Comparison of ENCODE assay signal across 16 mouse cellular contexts in genomic region chr17:30648770-30649169, GRCm38 (mm10). TPM values are rescaled to one million over a fixed set of nuclear protein-coding genes. Genes with fewer than 3 reads are reported as not detected.
DNase-seq lines count a peak whose midpoint lies in the region; ATAC-seq and TF ChIP-seq lines count a peak whose summit lies in the region.
"Had no signal": no experiment of that assay in that cellular context is flagged by ENCODE, and none has a peak within 500 bp of the region (broad histone marks: within the 10 kb centered on the region; RNA-seq: fewer than 3 reads in every experiment).

No protein-coding gene starts in this region.

- no peak for ATAC-seq in kidney, postnatal 0 days (replicated peaks; ENCODE audit: low FRiP score, low read depth)
- ATAC-seq in kidney, embryonic 14.5 days (ENCODE audit: low FRiP score, low TSS enrichment), result no peak

- no peak overlapping the region for H3K4me3 ChIP-seq in kidney, postnatal 0 days (replicated peaks; ENCODE audit: low read depth, low read length)
- H3K4me3 ChIP-seq in kidney, embryonic 14.5 days (ENCODE audit: low read length), result no peak overlapping the region
- no peak overlapping the region for H3K4me3 ChIP-seq in ES-Bruce4 (ENCODE audit: low read depth, low read length)
- H3K4me3 ChIP-seq: embryonic facial prominence, embryonic 10.5 days; forebrain, embryonic 12.5 days; liver, embryonic 13.5 days; neural tube, embryonic 12.5 days had no signal

- TF ChIP-seq EP300 in ES-Bruce4 (IDR thresholded peaks at IDR 0.05; ENCODE audit: insufficient read depth, low read depth, low read length), result no peak

- no peak overlapping the region for H3K9ac ChIP-seq in kidney, postnatal 0 days (ENCODE audit: low read depth, low read length)
- H3K9ac ChIP-seq in kidney, embryonic 14.5 days (ENCODE audit: low read depth, low read length), result no peak overlapping the region
- no peak overlapping the region for H3K9ac ChIP-seq in ES-Bruce4 (ENCODE audit: low read depth, poor library complexity, severe bottlenecking)
- H3K9ac ChIP-seq: forebrain, embryonic 12.5 days; liver, embryonic 13.5 days; neural tube, embryonic 12.5 days had no signal

- WGBS in kidney, postnatal 0 days, result 95% methylated on average over 3 of the region's 3 CpGs
- WGBS in kidney, embryonic 14.5 days, result 95% methylated on average over 3 of the region's 3 CpGs

- H3K27me3 ChIP-seq in kidney, postnatal 0 days (ENCODE audit: insufficient read depth, low read length), result no peaks in the 10 kb centered on the region
- H3K27me3 ChIP-seq in kidney, embryonic 14.5 days (ENCODE audit: control insufficient read depth, insufficient read depth, low read length), result no peaks in the 10 kb centered on the region
- H3K27me3 ChIP-seq in ES-Bruce4 (ENCODE audit: control insufficient read depth, insufficient read depth, low read length, poor library complexity, severe bottlenecking), result no peaks in the 10 kb centered on the region
- H3K27me3 ChIP-seq: forebrain, embryonic 12.5 days; liver, embryonic 13.5 days; neural tube, embryonic 12.5 days had no signal

- no peaks in the 10 kb centered on the region for H3K4me1 ChIP-seq in kidney, postnatal 0 days (replicated peaks; ENCODE audit: insufficient read depth, low read length)
- no peaks in the 10 kb centered on the region for H3K4me1 ChIP-seq in kidney, embryonic 14.5 days (ENCODE audit: control insufficient read depth, insufficient read depth, low read length)
- H3K4me1 ChIP-seq in ES-Bruce4 (ENCODE audit: control insufficient read depth, insufficient read depth, low read length), result peaks cover 2% of the 10 kb centered on the region
- H3K4me1 ChIP-seq: embryonic facial prominence, embryonic 10.5 days; forebrain, embryonic 12.5 days; liver, embryonic 13.5 days; neural tube, embryonic 12.5 days had no signal

- H3K9me3 ChIP-seq in kidney, postnatal 0 days (replicated peaks; ENCODE audit: low read length), result no peaks in the 10 kb centered on the region
- peaks cover 7% of the 10 kb centered on the region; the same call in 1 of the 2 replicates for H3K9me3 ChIP-seq in kidney, embryonic 14.5 days (ENCODE audit: control insufficient read depth, low read length)
- peaks cover 10% of the 10 kb centered on the region for H3K9me3 ChIP-seq in ES-Bruce4 (replicated peaks; ENCODE audit: control insufficient read depth, insufficient read depth, low read length, poor library complexity, severe bottlenecking)
- H3K9me3 ChIP-seq: forebrain, embryonic 12.5 days had no signal

- DNase-seq in kidney, postnatal 0 days (ENCODE audit: low spot score), result no peak
- DNase-seq in 3T3-L1 (ENCODE audit: low read depth, low spot score), result peak; percentile 11
- peak; percentile 22 for DNase-seq in c-Kit-positive CD71-positive TER-119-positive erythroid progenitor cells, embryonic 14.5 days (ENCODE audit: low spot score)
- no peak for DNase-seq in urinary bladder, postnatal 36 days (ENCODE audit: low spot score in 2 of 2)
- DNase-seq in kidney, postnatal 14 days, result no peak
- no peak for DNase-seq in heart, postnatal 4 days
- DNase-seq: adrenal gland, postnatal 25 days; cerebellum, adult 8-10 months; kidney, adult 8-10 months; liver, embryonic 13.5 days; right cerebral cortex, adult 18-20 months had no signal

- H3K36me3 ChIP-seq in kidney, postnatal 0 days (ENCODE audit: insufficient read depth, low read length), result no peaks in the 10 kb centered on the region
- H3K36me3 ChIP-seq in kidney, embryonic 14.5 days (ENCODE audit: control insufficient read depth, insufficient read depth, low read length), result no peaks in the 10 kb centered on the region
- no peaks in the 10 kb centered on the region for H3K36me3 ChIP-seq in ES-Bruce4 (ENCODE audit: control insufficient read depth, insufficient read depth, low read length, poor library complexity, severe bottlenecking)
- H3K36me3 ChIP-seq: embryonic facial prominence, embryonic 10.5 days; forebrain, embryonic 12.5 days; neural tube, embryonic 12.5 days had no signal

- TF ChIP-seq CTCF in kidney, postnatal 0 days (IDR thresholded peaks at IDR 0.05; ENCODE audit: low read depth), result peak; percentile 37; the same call in 1 of the 2 replicates
- peak; percentile 13 for TF ChIP-seq CTCF in ES-Bruce4 (IDR thresholded peaks at IDR 0.05; ENCODE audit: low read depth, low read length)

- no peak for TF ChIP-seq POLR2A in ES-Bruce4 (IDR thresholded peaks at IDR 0.05; ENCODE audit: insufficient read depth, low read length)

- H3K4me2 ChIP-seq in kidney, postnatal 0 days (ENCODE audit: low read length), result no peak overlapping the region
- H3K4me2 ChIP-seq in kidney, embryonic 14.5 days (replicated peaks; ENCODE audit: low read depth, low read length), result no peak overlapping the region
- H3K4me2 ChIP-seq: forebrain, embryonic 12.5 days; liver, embryonic 13.5 days; neural tube, embryonic 12.5 days had no signal

- H3K27ac ChIP-seq in kidney, postnatal 0 days, result no peak overlapping the region
- no peak overlapping the region for H3K27ac ChIP-seq in kidney, embryonic 14.5 days (ENCODE audit: low read depth, low read length)
- no peak overlapping the region for H3K27ac ChIP-seq in ES-Bruce4 (ENCODE audit: insufficient read depth, low read length)
- H3K27ac ChIP-seq: embryonic facial prominence, embryonic 10.5 days; forebrain, embryonic 12.5 days; liver, embryonic 13.5 days; neural tube, embryonic 12.5 days had no signal

RNA-seq across cellular contexts. Expression of gene Glo1, which starts 22.1 kb away (rescaled TPM):
- polyA plus RNA-seq in kidney, postnatal 0 days (2015; fragmentation: Nextera tagmentation; extraction: Ambion mirVana), result 247 and 249 TPM in 2 replicates
- 233 and 242 TPM in 2 replicates for polyA plus RNA-seq in kidney, embryonic 14.5 days (2014; fragmentation: Nextera tagmentation; extraction: Ambion mirVana)
- polyA plus RNA-seq in ES-Bruce4 (2011; ENCODE audit: insufficient read depth, insufficient read length, low read depth, missing spikeins), result 175 and 190 TPM in 2 replicates
- 100 to 1,000 TPM; 135 to 136 TPM for total RNA-seq in heart, postnatal 4 days (2021)

RNA-seq across cellular contexts. Expression of gene Dnah8, which starts 24.6 kb away (rescaled TPM):
- 0.43 TPM in 2 replicates for polyA plus RNA-seq in kidney, postnatal 0 days (2015; fragmentation: Nextera tagmentation; extraction: Ambion mirVana)
- polyA plus RNA-seq in kidney, embryonic 14.5 days (2014; fragmentation: Nextera tagmentation; extraction: Ambion mirVana), result 0.57 and 0.61 TPM in 2 replicates
- polyA plus RNA-seq in ES-Bruce4 (2011; ENCODE audit: insufficient read depth, insufficient read length, low read depth, missing spikeins), result 25.8 and 34.7 TPM in 2 replicates
- 1 to 10 TPM; 1.9 to 2.0 TPM for total RNA-seq in heart, postnatal 4 days (2021)

Comparison
In these comparisons a context has a peak if more than half of its experiments do, and no peak if none do; other contexts are left out.
1. DNase-seq: peak in 3T3-L1 (single experiment) and c-Kit-positive CD71-positive TER-119-positive erythroid progenitor cells, embryonic 14.5 days (single experiment); none in kidney, postnatal 0 days (single experiment), urinary bladder, postnatal 36 days (0 of 2), kidney, postnatal 14 days (single experiment) and heart, postnatal 4 days (single experiment).
2. RNA of gene Dnah8, which starts 24.6 kb away (polyA plus RNA-seq): 25.8 to 34.7 TPM in ES-Bruce4; 0.57 to 0.61 TPM in kidney, embryonic 14.5 days and 0.43 TPM in kidney, postnatal 0 days; every median in the first group is over 10 times any median in the second.